Mouse (Mus musculus) CH12.LX (cell line): ENCODE results near the gene Cdyl. TPM values are rescaled to one million over a fixed set of nuclear protein-coding genes. Genes with fewer than 3 reads are reported as not detected.

ENCODE experiments used
- DNase-seq: peaks from one replicate; pipeline ENCODE4 v3.0.0-alpha.2; 2013; ENCODE audit errors: extremely low read depth
- H3K27ac ChIP-seq: 2 replicates; pipeline ENCODE4 v1.5.1; 2012; ENCODE audit warnings: low read depth, mild to moderate bottlenecking, control low read depth, moderate library complexity; ENCODE audit not compliant: insufficient read depth
- H3K27me3 ChIP-seq: replicated peaks from 2 replicates; pipeline ENCODE3; 2012; ENCODE audit warnings: inconsistent platforms
- H3K36me3 ChIP-seq, 2 experiments: replicated peaks in 1 of 2; 2 replicates each; pipeline versions ENCODE3 to v1.6.1; 2012; ENCODE audit warnings: inconsistent platforms in 1 of 2, low read length in 1 of 2, mild to moderate bottlenecking in 1 of 2, mixed read lengths in 1 of 2, moderate library complexity in 1 of 2; ENCODE audit not compliant: control insufficient read depth in 1 of 2, insufficient read depth in 1 of 2
- H3K4me1 ChIP-seq, 2 experiments: 2 replicates each; pipeline ENCODE4 v1.6.1; 2012; ENCODE audit warnings: inconsistent platforms in 1 of 2, moderate library complexity in 1 of 2; ENCODE audit not compliant: insufficient read depth in 2 of 2, control insufficient read depth in 1 of 2
- H3K4me2 ChIP-seq: 2 replicates; pipeline ENCODE4 v1.6.1; 2012; ENCODE audit warnings: low read depth, mild to moderate bottlenecking, control low read depth; ENCODE audit not compliant: poor library complexity, insufficient read depth, severe bottlenecking
- H3K4me3 ChIP-seq, 3 experiments: fragments of 150-350 bp in 1 of 3; sonication (generic) in 1 of 3; replicated peaks in 1 of 3; 2 replicates each; pipeline versions ENCODE3 to v1.5.1; 2011 to 2012; ENCODE audit warnings: low read depth in 2 of 3, low read length in 2 of 3, mild to moderate bottlenecking in 2 of 3, moderate library complexity in 2 of 3, control low read depth in 1 of 3, improper control_type of control experiment in 1 of 3, inconsistent platforms in 1 of 3, mixed read lengths in 1 of 3; ENCODE audit not compliant: poor library complexity in 1 of 3
- H3K79me2 ChIP-seq: replicated peaks from 2 replicates; pipeline ENCODE4 v1.6.1; 2012; ENCODE audit warnings: mild to moderate bottlenecking, moderate library complexity; ENCODE audit not compliant: control insufficient read depth, poor library complexity, insufficient read depth, severe bottlenecking; ENCODE audit errors: extremely low read depth
- H3K9ac ChIP-seq: 2 replicates; pipeline ENCODE4 v1.6.1; 2012; ENCODE audit warnings: low read depth, mild to moderate bottlenecking, control low read depth, moderate library complexity; ENCODE audit not compliant: insufficient read depth
- H3K9me3 ChIP-seq: replicated peaks from 2 replicates; pipeline ENCODE3; 2012; ENCODE audit warnings: low read length, inconsistent platforms, mixed read lengths
- BHLHE40 ChIP-seq: IDR thresholded peaks from 2 replicates; pipeline ENCODE4 v1.6.1; 2011; ENCODE audit warnings: mild to moderate bottlenecking, low read depth, low read length, improper control_type of control experiment
- CHD1 ChIP-seq: IDR thresholded peaks from 2 replicates; pipeline ENCODE4 v1.6.1; 2012; ENCODE audit warnings: low read depth, low read length, improper control_type of control experiment, inconsistent platforms
- CTCF ChIP-seq, 2 experiments: IDR thresholded peaks in 1 of 2; conservative IDR thresholded peaks in 1 of 2; 2 replicates each; pipeline ENCODE4 v1.5.1; 2011 to 2012; ENCODE audit warnings: low read depth in 2 of 2, low read length in 2 of 2, improper control_type of control experiment in 1 of 2, inconsistent platforms in 1 of 2, mild to moderate bottlenecking in 1 of 2, moderate library complexity in 1 of 2
- E2F4 ChIP-seq: IDR thresholded peaks from 2 replicates; pipeline ENCODE4 v1.6.1; 2011; ENCODE audit warnings: low read depth, low read length, improper control_type of control experiment; ENCODE audit not compliant: insufficient replicate concordance
- ELF1 ChIP-seq: IDR thresholded peaks from 2 replicates; pipeline ENCODE4 v1.6.1; 2014; ENCODE audit warnings: low read depth, mild to moderate bottlenecking, inconsistent platforms, low read length, improper control_type of control experiment
- EP300 ChIP-seq: IDR thresholded peaks from 2 replicates; pipeline ENCODE4 v1.6.1; 2011; ENCODE audit warnings: low read length, improper control_type of control experiment
- IRF4 ChIP-seq: IDR thresholded peaks from 2 replicates; pipeline ENCODE4 v1.6.1; 2014; ENCODE audit warnings: low read depth, mild to moderate bottlenecking, inconsistent platforms, low read length, improper control_type of control experiment
- JUN ChIP-seq: IDR thresholded peaks from 2 replicates; pipeline ENCODE4 v1.6.1; 2011; ENCODE audit warnings: low read depth, mild to moderate bottlenecking, low read length, improper control_type of control experiment, moderate library complexity; ENCODE audit not compliant: insufficient read depth
- JUND ChIP-seq: conservative IDR thresholded peaks from 2 replicates; pipeline ENCODE4 v1.6.1; 2011; ENCODE audit warnings: low read depth, low read length, improper control_type of control experiment
- MAFK ChIP-seq: IDR thresholded peaks from 2 replicates; pipeline ENCODE4 v1.6.1; 2011; ENCODE audit warnings: low read length, improper control_type of control experiment; ENCODE audit not compliant: insufficient replicate concordance
- MYC ChIP-seq: IDR thresholded peaks from 2 replicates; pipeline ENCODE4 v1.6.1; 2011; ENCODE audit warnings: low read depth, mild to moderate bottlenecking, improper control_type of control experiment, low read length
- NELFE ChIP-seq: IDR thresholded peaks from 2 replicates; pipeline ENCODE4 v1.6.1; 2011; ENCODE audit warnings: low read depth, low read length, improper control_type of control experiment
- POLR2A ChIP-seq: IDR thresholded peaks from 2 replicates; pipeline ENCODE4 v1.6.1; 2011; ENCODE audit warnings: low read depth, mild to moderate bottlenecking, improper control_type of control experiment, low read length
- RAD21 ChIP-seq: IDR thresholded peaks from 2 replicates; pipeline ENCODE4 v1.6.1; 2011; ENCODE audit warnings: low read depth, mild to moderate bottlenecking, low read length, improper control_type of control experiment, moderate library complexity
- RCOR1 ChIP-seq: conservative IDR thresholded peaks from 2 replicates; pipeline ENCODE4 v1.6.1; 2012; ENCODE audit warnings: low read depth, mild to moderate bottlenecking, inconsistent platforms, low read length, improper control_type of control experiment
- TBP ChIP-seq: conservative IDR thresholded peaks from 2 replicates; pipeline ENCODE4 v1.6.1; 2011; ENCODE audit warnings: low read depth, low read length, improper control_type of control experiment
- TCF12 ChIP-seq: IDR thresholded peaks from 2 replicates; pipeline ENCODE4 v1.6.1; 2014; ENCODE audit warnings: low read depth, mild to moderate bottlenecking, inconsistent platforms, low read length, improper control_type of control experiment
- USF1 ChIP-seq: IDR thresholded peaks from 2 replicates; pipeline ENCODE4 v1.6.1; 2014; ENCODE audit warnings: low read depth, mild to moderate bottlenecking, inconsistent platforms, low read length, improper control_type of control experiment
- USF2 ChIP-seq: conservative IDR thresholded peaks from 2 replicates; pipeline ENCODE4 v1.6.1; 2011; ENCODE audit warnings: low read depth, low read length, improper control_type of control experiment
- ZC3H11A ChIP-seq: IDR thresholded peaks from 2 replicates; pipeline ENCODE4 v1.6.1; 2012; ENCODE audit warnings: low read depth, mild to moderate bottlenecking, inconsistent platforms, low read length, improper control_type of control experiment
- ZKSCAN1 ChIP-seq: IDR thresholded peaks from 2 replicates; pipeline ENCODE4 v1.6.1; 2012; ENCODE audit warnings: low read depth, inconsistent platforms, low read length, improper control_type of control experiment, borderline replicate concordance
- ZMIZ1 ChIP-seq: IDR thresholded peaks from 2 replicates; pipeline ENCODE4 v1.6.1; 2012; ENCODE audit warnings: low read depth, mild to moderate bottlenecking, inconsistent platforms, low read length, improper control_type of control experiment
- dilution Hi-C: fragments of 300-500 bp; cut with MboI; formaldehyde crosslinking; loops from 2 replicates; pipeline ENCODE4 v1.14.3; 2020; ENCODE audit warnings: low sequenced_read_pairs; ENCODE audit not compliant: extremely low pct_unique_long_range_greater_than_20kb, extremely low pct_ligation_motif_present
- in situ Hi-C: fragments of 300-500 bp; cut with MboI; formaldehyde crosslinking; loops from 3 replicates; pipeline ENCODE4 v1.14.3; 2019; ENCODE audit warnings: low sequenced_read_pairs, low pct_ligation_motif_present, low pct_unique_long_range_greater_than_20kb, mixed read lengths
- polyA plus RNA-seq: library from polyadenylated mRNA; unstranded; fragments of >175 nt; gene quantifications from 2 replicates; pipeline ENCODE4 v1.2.1, GENCODE M21; 2012; ENCODE audit warnings: low read depth; ENCODE audit not compliant: insufficient read length
- total RNA-seq, 2 experiments: library from RNA; depleted of rRNA; stranded (reverse); fragments of 300-350 nt in 1 of 2; fragments of >200 nt in 1 of 2; gene quantifications; 2 replicates each; pipeline ENCODE4 v1.2.3; 2012 to 2014

Gene Cdyl
- total and polyA plus RNA-seq, 3 experiments: 5.7 to 9.1 (median 8.3) TPM

GRCm38 (mm10) chr13:35807525-35807924 lies 147.9 kb downstream of the Cdyl start:
- H3K27ac ChIP-seq: no peak overlapping the region
- H3K27me3 ChIP-seq: no peaks in the 10 kb centered on the region
- no peak overlapping the region for H3K4me3 ChIP-seq
- peaks cover 0 to 16% of the 10 kb centered on the region in 2 experiments for H3K36me3 ChIP-seq
- no peak for DNase-seq
- H3K4me1 ChIP-seq: peaks cover 22 to 54% of the 10 kb centered on the region in 2 experiments
- H3K4me2 ChIP-seq: no peak overlapping the region
- TF ChIP-seq JUN (no peak), POLR2A (no peak), E2F4 (no peak), MAFK (no peak), ELF1 (no peak)
- in situ Hi-C loops (no loop called here), dilution Hi-C loops (no loop called here)
- H3K79me2 ChIP-seq: peaks cover 6% of the 10 kb centered on the region
- no peak overlapping the region for H3K9ac ChIP-seq
- peaks cover 4% of the 10 kb centered on the region for H3K9me3 ChIP-seq

GRCm38 (mm10) chr13:35807940-35808339 lies 148.3 kb downstream of the Cdyl start:
- in situ Hi-C loops: no loop called here
- Histone ChIP-seq H3K9ac (no peak overlapping the region), H3K9me3 (peaks cover 4% of the 10 kb centered on the region), H3K4me3 (no peak overlapping the region), H3K79me2 (peaks cover 6% of the 10 kb centered on the region), H3K27me3 (no peaks in the 10 kb centered on the region), H3K36me3 (peaks cover 0 to 16% of the 10 kb centered on the region in 2 experiments), H3K27ac (no peak overlapping the region), H3K4me1 (peaks cover 23 to 58% of the 10 kb centered on the region in 2 experiments), H3K4me2 (no peak overlapping the region)
- no peak for DNase-seq
- TF ChIP-seq TCF12: no peak
- no peak for TF ChIP-seq JUND
- no peak for TF ChIP-seq NELFE
- no peak for TF ChIP-seq USF1
- TF ChIP-seq USF2: no peak
- no peak for TF ChIP-seq ZC3H11A
- no peak for TF ChIP-seq ZMIZ1
- no peak for TF ChIP-seq IRF4
- TF ChIP-seq CHD1: no peak
- TF ChIP-seq RCOR1: no peak
- no peak for TF ChIP-seq MYC
- TF ChIP-seq CTCF (conservative IDR thresholded peaks at IDR 0.05 in 1 of 2, IDR thresholded peaks at IDR 0.05 in 1 of 2; ENCODE audit: low read depth in 2 of 2, low read length in 2 of 2): no peak
- TF ChIP-seq POLR2A: no peak
- no peak for TF ChIP-seq TBP
- TF ChIP-seq EP300: no peak
- TF ChIP-seq BHLHE40: no peak
- TF ChIP-seq MAFK: no peak
- no peak for TF ChIP-seq ZKSCAN1
- no peak for TF ChIP-seq RAD21
- dilution Hi-C loops: no loop called here
